ENCODE assay signal across 11 mouse cellular contexts in genomic region chr17:88057846-88058245, GRCm38 (mm10). TPM values are rescaled to one million over a fixed set of nuclear protein-coding genes. Genes with fewer than 3 reads are reported as not detected.
DNase-seq lines count a peak whose midpoint lies in the region; ATAC-seq and TF ChIP-seq lines count a peak whose summit lies in the region.
"Had no signal": no experiment of that assay in that cellular context is flagged by ENCODE, and none has a peak within 500 bp of the region (broad histone marks: within the 10 kb centered on the region; RNA-seq: fewer than 3 reads in every experiment).

No protein-coding gene starts in this region.

- H3K4me3 ChIP-seq in forebrain, postnatal 0 days (ENCODE audit: low read depth, low read length) = no peak overlapping the region
- no peak overlapping the region for H3K4me3 ChIP-seq in forebrain, embryonic 10.5 days
- H3K4me3 ChIP-seq in kidney, postnatal 0 days (replicated peaks; ENCODE audit: low read depth, low read length) = no peak overlapping the region
- H3K4me3 ChIP-seq in G1E (ENCODE audit: low read depth, low read length) = no peak overlapping the region
- H3K4me3 ChIP-seq: limb, embryonic 13.5 days had no signal

- H3K4me2 ChIP-seq in forebrain, postnatal 0 days (ENCODE audit: low read depth) = no peak overlapping the region
- H3K4me2 ChIP-seq in kidney, postnatal 0 days (ENCODE audit: low read length) = no peak overlapping the region; the same call in 1 of the 2 replicates
- H3K4me2 ChIP-seq: limb, embryonic 13.5 days had no signal

- H3K27me3 ChIP-seq in forebrain, postnatal 0 days (ENCODE audit: insufficient read depth, low read length) = no peaks in the 10 kb centered on the region
- no peaks in the 10 kb centered on the region for H3K27me3 ChIP-seq in forebrain, embryonic 10.5 days (ENCODE audit: poor library complexity, severe bottlenecking)
- no peaks in the 10 kb centered on the region for H3K27me3 ChIP-seq in kidney, postnatal 0 days (ENCODE audit: insufficient read depth, low read length)
- H3K27me3 ChIP-seq in G1E (ENCODE audit: insufficient read depth, low read length) = no peaks in the 10 kb centered on the region
- H3K27me3 ChIP-seq: limb, embryonic 13.5 days had no signal

- H3K4me1 ChIP-seq in forebrain, postnatal 0 days (ENCODE audit: insufficient read depth) = peaks cover 1% of the 10 kb centered on the region; the same call in 1 of the 2 replicates
- H3K4me1 ChIP-seq in forebrain, embryonic 10.5 days = peaks cover 14% of the 10 kb centered on the region
- 0 out of 2 replicates have a peak, but pooled peaks cover 6% of the 10 kb centered on the region for H3K4me1 ChIP-seq in kidney, postnatal 0 days (replicated peaks; ENCODE audit: insufficient read depth, low read length)
- H3K4me1 ChIP-seq in G1E (ENCODE audit: insufficient read depth, low read depth, low read length) = peaks cover 25% of the 10 kb centered on the region

- WGBS in forebrain, postnatal 0 days = 73% methylated on average over 1 of the region's 1 CpGs
- WGBS in forebrain, embryonic 10.5 days = 97% methylated on average over 1 of the region's 1 CpGs
- 87% methylated on average over 1 of the region's 1 CpGs for WGBS in kidney, postnatal 0 days

- no peak overlapping the region for H3K27ac ChIP-seq in forebrain, postnatal 0 days (ENCODE audit: low read depth, low read length)
- no peak overlapping the region for H3K27ac ChIP-seq in forebrain, embryonic 10.5 days
- H3K27ac ChIP-seq in kidney, postnatal 0 days = no peak overlapping the region
- H3K27ac ChIP-seq: limb, embryonic 13.5 days had no signal

- ATAC-seq in forebrain, postnatal 0 days = no peak; the same call in 1 of the 2 replicates
- ATAC-seq in kidney, postnatal 0 days (replicated peaks; ENCODE audit: low FRiP score, low read depth) = no peak
- 0 out of 2 replicates have a peak, but pooled peaks have one; percentile 36 for ATAC-seq in G1E (ENCODE audit: extremely low read depth, insufficient number of reproducible peaks, low FRiP score, poor library complexity, severe bottlenecking)
- ATAC-seq in megakaryocyte-erythroid progenitor cell, adult 5-6 weeks (replicated peaks; ENCODE audit: low FRiP score, low TSS enrichment, poor library complexity, severe bottlenecking) = peak; percentile 59
- no peak for ATAC-seq in erythroid progenitor cell, adult 5-6 weeks (replicated peaks; ENCODE audit: low FRiP score, poor library complexity, severe bottlenecking)

- H3K36me3 ChIP-seq in forebrain, postnatal 0 days (ENCODE audit: insufficient read depth) = no peaks in the 10 kb centered on the region
- H3K36me3 ChIP-seq in forebrain, embryonic 10.5 days (replicated peaks) = peaks cover 18% of the 10 kb centered on the region
- no peaks in the 10 kb centered on the region for H3K36me3 ChIP-seq in kidney, postnatal 0 days (ENCODE audit: insufficient read depth, low read length)
- H3K36me3 ChIP-seq in G1E (replicated peaks) = peaks cover 18% of the 10 kb centered on the region
- H3K36me3 ChIP-seq: limb, embryonic 13.5 days had no signal

- H3K9ac ChIP-seq in forebrain, postnatal 0 days = no peak overlapping the region
- H3K9ac ChIP-seq in kidney, postnatal 0 days (ENCODE audit: low read depth, low read length) = no peak overlapping the region
- H3K9ac ChIP-seq: limb, embryonic 13.5 days had no signal

- no peak for TF ChIP-seq CTCF in forebrain, postnatal 0 days (IDR thresholded peaks at IDR 0.05; ENCODE audit: low read depth)
- TF ChIP-seq CTCF in kidney, postnatal 0 days (IDR thresholded peaks at IDR 0.05; ENCODE audit: low read depth) = no peak
- TF ChIP-seq CTCF in G1E (IDR thresholded peaks at IDR 0.05; ENCODE audit: low read depth, low read length) = no peak

- peak; percentile 7 for DNase-seq in forebrain, postnatal 0 days
- no peak for DNase-seq in forebrain, embryonic 10.5 days (ENCODE audit: extremely low spot score, low spot score)
- peak; percentile 88 for DNase-seq in kidney, postnatal 0 days (ENCODE audit: low spot score)
- DNase-seq in kidney, postnatal 10 days = no peak
- DNase-seq in G1E (ENCODE audit: low spot score) = no peak
- no peak for DNase-seq in thymus, postnatal 10 days (ENCODE audit: low spot score in 2 of 2)
- DNase-seq: adrenal gland, postnatal 10 days; cerebellum, adult 2 months had no signal

- H3K9me3 ChIP-seq in forebrain, postnatal 0 days (ENCODE audit: low read length) = no peaks in the 10 kb centered on the region
- peaks cover 4% of the 10 kb centered on the region; the same call in 1 of the 2 replicates for H3K9me3 ChIP-seq in forebrain, embryonic 10.5 days
- H3K9me3 ChIP-seq in kidney, postnatal 0 days (replicated peaks; ENCODE audit: low read length) = no peaks in the 10 kb centered on the region
- no peaks in the 10 kb centered on the region; the same call in 1 of the 2 replicates for H3K9me3 ChIP-seq in G1E (replicated peaks)
- H3K9me3 ChIP-seq: limb, embryonic 13.5 days had no signal

RNA-seq across cellular contexts. Expression of gene Fbxo11, which starts 7.2 kb away (rescaled TPM):
- total RNA-seq in forebrain, postnatal 0 days (2014; rRNA removed) = 56.7 and 72.8 TPM in 2 replicates
- 19.6 and 24.9 TPM in 2 replicates for polyA plus RNA-seq in forebrain, postnatal 0 days (2015; fragmentation: Nextera tagmentation; extraction: Ambion mirVana)
- 15.3 and 15.4 TPM in 2 replicates for polyA plus RNA-seq in forebrain, embryonic 10.5 days (2016; fragmentation: Nextera tagmentation; extraction: Ambion mirVana)
- polyA plus RNA-seq in kidney, postnatal 0 days (2015; fragmentation: Nextera tagmentation; extraction: Ambion mirVana) = 15.3 and 16.2 TPM in 2 replicates
- total RNA-seq in G1E (2014; fragmentation: Nextera tagmentation) (78.7 and 90.6 TPM in 2 replicates), G1E (2017) (25.8 and 26.6 TPM in 2 replicates)
- polyA plus RNA-seq in G1E (2012) = 2.9 and 3.3 TPM in 2 replicates
- 16.9 and 21.7 TPM in 2 replicates for total RNA-seq in megakaryocyte-erythroid progenitor cell, adult 5-6 weeks (2014; fragmentation: Nextera tagmentation)
- total RNA-seq in megakaryocyte-erythroid progenitor cell, adult 5-6 weeks (2017) = 21.2 and 24.3 TPM in 2 replicates
- total RNA-seq in erythroid progenitor cell, adult 5-6 weeks (2015; ENCODE audit: low replicate concordance) = 10.1 and 16.2 TPM in 2 replicates
- 5.9 and 14.4 TPM in 2 replicates for total RNA-seq in erythroid progenitor cell, adult 5-6 weeks (2017; ENCODE audit: low replicate concordance)

Comparison
In these comparisons a context has a peak if more than half of its experiments do, and no peak if none do; other contexts are left out.
1. DNase-seq: peak in forebrain, postnatal 0 days (single experiment) and kidney, postnatal 0 days (single experiment); none in forebrain, embryonic 10.5 days (single experiment), kidney, postnatal 10 days (single experiment), G1E (single experiment) and thymus, postnatal 10 days (0 of 2).
2. ATAC-seq: peak in G1E (single experiment) and megakaryocyte-erythroid progenitor cell, adult 5-6 weeks (single experiment); none in forebrain, postnatal 0 days (single experiment), kidney, postnatal 0 days (single experiment) and erythroid progenitor cell, adult 5-6 weeks (single experiment).